Mouse (Mus musculus) urinary bladder, postnatal 4 days (tissue): ENCODE data around the gene Sec24c.
"Not testable (repeated sequence)": the region's sequence is repeated elsewhere in the genome, so short reads cannot be mapped to it uniquely, and the experiment has no call there.

Experiments used
- DNase-seq, 2 experiments: peaks; one replicate each; pipeline ENCODE4 v3.0.0; 2021 to 2022; ENCODE audit warnings: low spot score in 2 of 2

Gene Sec24c

DNA sequence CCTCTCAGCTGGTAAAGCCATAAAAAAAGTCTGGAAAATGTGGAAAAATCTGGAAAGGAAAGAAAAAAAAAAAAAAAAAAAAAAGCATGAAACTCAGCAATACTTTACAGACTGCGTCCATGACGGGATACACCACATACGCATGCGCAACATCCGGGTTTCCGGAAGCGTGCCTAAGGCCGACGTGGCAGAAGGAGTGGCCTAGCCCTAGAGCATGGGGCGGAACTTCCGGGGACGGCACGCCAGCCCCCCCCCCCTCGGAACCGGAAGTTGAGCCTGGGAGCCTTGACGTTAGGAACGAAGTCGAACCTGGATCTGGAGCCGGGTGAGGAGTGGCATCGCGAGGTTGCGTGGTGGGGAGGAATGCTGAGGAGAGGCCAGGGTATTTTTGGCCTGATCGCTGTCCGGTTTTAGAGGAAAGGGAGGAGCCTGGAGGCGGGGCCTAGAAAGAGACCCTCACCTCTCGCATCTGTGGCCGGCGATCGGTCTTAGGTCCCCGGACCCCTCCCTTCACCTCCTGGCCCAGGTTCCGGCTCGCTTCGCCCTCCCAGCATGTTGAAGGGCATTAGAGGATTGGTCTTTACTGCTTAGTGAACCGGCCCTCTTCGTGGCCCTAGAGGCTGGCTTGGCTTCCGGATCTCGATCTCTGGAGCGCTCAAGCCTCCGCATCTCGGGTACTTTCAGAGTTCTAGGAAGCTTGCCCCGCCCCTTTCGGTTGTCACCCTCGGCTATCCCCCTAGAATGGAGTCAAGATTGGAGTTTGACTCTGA, at the start of gene Sec24c:
Gene Sec24c (plus strand): TSS at position 245 of the 770 bp plus-strand sequence.
- peak; percentile 97 to 99 for DNase-seq

DNA sequence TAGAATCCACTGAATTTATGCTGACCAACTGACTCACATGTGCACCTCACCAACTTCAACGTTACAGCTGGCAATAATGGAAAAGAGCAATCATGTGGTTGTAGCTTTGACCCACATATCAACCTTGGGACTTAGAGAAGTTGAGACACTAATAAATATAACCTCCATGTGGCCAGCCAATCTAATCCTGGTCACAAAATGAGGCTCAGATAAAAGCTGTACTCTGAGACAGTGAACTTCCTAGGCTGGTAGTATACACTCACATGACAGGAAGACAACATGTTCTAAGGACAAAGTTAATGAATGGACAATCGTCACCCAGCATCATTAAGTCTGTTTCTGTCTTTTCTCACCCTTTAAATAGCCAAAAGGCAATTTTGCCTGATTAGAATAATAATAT, 47.7 kb upstream of the Sec24c start:
- no peak for DNase-seq

DNA sequence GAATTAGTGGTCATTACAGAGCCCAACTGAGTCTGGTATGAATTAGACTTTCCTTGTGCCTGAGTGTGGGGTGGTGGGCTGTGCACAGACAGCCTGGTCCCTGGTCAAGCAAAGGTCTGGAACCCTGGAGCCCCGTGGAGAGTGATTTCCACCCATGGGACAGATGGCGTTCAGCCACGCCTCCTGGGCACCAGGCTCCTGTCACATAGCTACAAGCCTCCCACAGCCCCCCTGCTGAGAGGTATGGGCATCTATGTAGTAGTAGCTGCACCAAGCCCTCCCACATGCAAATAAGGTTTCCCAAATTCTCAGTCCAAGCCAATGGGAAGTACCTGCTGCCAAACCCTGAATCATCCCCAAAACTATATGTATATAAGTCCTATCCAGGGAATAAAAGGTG, 47.1 kb upstream of the Sec24c start:
- no peak for DNase-seq

DNA sequence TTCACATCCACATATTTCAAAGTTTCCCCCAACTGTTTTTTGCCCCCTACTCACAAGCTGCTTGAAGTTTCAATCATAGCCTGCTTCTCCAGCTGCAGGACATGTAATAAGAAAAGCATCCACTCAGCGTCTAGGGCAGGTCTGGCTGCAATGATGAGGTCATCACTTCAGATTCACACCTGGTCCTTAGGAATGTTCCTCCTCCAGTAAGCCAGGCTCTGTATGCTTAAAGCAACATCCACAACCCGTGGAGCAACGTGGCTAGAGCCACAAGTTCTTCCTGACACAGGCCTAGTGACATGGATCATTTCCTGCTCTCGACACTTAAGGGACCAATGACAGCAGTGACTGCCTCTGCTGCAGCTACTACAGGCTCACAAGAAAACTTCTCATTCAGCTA, 42.9 kb upstream of the Sec24c start:
- DNase-seq = no peak

DNA sequence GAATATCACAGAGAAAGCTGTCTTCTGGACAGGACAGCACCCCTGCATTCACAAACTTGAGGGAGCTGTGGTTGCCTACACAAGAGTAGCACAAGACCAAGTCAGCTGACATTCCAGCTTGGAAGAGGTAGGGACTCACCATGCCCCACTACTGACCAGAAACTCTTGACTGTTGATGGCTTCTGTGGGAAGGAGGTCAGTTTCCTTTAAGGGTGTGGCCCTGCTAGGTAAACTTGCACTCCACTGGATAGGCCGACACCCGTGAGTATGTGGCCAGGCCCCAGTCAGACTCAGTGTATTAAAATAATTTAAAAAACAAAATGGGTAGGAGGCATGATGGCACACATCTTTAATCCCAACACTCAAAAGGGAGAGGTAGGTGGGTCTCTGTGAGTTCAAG, 38.6 kb upstream of the Sec24c start:
- no peak for DNase-seq

DNA sequence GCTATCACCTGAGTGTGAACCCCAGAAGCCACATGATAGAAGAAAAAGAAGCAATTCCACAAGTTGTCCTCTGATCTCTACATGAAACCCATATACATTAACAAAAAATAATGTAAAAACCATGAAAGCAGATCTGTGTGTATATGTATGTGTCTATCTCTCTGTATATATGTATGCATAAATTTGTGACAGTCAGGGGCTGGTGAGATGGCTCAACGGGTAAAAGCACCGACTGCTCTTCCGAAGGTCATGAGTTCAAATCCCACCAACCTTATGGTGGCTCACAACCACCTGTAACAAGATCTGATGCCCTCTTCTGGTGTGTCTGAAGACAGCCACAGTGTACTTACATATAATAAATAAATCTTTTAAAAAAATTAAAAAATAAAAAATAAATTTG, 37.1 kb upstream of the Sec24c start:
- DNase-seq = not testable (repeated sequence)

DNA sequence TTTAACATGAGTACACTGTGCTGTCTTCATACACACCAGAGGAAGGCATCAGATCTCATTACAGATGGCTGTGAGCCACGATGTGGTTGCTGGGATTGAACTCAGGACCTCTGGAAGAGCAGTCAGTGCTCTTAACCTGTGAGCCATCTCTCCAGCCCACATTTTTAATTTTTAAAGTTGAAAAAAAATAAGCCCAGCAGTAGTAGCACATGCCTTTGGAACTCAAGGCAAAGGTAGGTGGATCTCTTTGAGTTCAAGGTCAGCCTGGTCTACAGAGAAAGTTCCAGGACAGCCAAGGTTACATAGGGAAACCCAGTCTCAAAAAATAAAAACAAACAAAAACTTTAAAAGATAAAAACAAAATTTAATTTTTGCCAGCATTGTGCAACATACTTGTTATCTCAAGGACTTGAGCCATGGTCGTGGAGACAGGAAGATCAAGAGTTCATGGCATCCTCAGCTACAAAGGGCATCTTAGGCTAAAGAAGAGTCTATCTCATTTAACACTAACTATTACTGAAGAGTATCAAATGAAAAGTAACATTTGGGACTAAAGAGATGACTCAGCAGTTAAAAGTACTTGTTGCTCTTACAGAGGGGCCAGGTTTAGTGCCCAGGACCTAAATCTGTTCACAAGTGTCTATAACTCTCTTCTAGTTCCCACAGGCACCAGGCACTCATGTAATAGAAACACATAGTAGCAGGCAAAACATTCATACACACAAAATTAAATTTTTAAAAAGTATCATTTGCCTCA, 36.1 kb upstream of the Sec24c start:
- no peak for DNase-seq

DNA sequence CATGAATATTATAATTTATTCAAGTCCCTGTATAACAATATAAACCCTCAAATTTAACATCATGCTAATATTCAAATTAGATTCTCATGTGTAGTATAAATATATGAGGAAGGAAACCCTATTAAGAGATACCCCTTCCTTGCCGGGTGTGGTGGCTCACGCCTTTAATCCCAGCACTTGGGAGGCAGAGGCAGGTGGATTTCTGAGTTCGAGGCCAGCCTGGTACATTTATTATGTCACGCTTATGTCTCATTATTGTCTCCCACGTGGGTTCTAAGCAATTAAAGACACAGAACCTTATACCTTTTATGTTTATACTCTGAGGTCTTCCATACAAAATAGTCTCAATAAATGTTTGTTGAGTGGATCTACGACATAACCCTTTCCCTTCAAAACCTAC, 35.4 kb upstream of the Sec24c start:
- no peak for DNase-seq

DNA sequence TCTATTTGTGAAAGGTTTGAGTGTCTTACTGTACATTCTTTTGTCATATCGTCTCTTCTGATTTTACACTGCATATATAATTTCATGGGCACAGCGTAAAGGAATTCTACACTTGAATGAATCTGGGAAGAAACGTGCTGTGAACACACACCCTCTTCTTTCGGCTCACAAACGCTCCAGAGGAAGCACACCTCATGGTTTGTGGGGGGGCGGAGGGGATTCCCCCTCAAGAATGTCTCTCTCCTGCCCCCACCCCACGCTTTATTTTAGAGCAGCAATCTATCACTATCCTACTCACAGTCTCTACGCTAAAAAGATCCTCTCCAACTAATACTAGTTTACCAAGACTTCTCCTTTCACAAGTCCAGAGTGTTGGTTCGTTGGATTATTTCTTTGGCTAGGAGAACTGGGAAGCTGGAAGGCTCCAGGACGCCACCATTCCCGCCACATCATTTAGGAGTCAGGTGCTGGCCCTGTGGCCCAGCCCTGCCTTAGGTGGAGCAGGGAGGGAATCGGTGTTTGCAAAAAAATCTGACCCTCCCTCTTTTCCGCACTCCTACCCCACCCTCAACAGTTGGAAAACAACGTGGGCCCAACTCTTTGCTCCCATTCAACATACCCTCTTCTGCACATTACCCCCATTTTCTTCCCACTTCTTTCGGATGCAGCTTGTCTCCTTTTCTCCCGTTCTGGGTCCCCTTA, 34.0 kb upstream of the Sec24c start:
- no peak for DNase-seq

DNA sequence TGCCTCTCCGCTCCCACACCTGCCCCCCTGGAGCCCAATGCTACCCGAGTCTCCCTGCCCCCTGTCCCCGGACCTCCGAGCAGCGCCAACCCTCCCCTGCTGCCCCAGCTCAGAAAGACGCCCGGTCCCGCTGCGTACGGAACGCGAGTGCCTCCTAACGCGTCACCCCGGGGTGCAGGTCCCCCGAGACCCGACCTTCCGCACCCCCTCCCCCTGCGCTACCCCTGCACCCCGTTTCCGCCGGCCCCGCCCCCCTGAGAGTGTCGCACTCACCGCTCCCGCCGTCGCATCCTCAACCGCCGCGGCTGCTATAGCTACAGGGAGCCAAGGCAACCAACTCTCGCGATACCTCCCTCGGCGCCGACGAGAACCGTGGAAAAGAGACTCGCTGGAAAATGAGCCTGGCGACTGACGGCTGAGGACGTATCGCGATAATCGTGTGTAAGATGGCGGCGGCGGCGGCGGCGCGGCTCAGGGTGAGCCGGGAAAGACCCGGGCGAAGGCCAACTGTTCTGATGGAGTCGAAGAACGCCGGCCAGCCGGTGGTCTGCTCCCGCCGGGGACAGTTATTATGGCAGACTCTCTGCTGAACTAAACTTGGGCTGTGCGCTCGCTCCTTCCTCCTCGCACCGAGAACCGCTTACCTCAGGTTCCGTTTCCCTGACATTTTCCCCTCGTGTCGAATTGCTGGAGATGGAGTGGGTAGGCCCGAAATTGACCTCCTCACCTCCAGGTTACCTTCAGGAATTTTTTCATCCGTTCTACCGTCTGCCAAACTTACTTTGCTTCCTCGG, 33.3 kb upstream of the Sec24c start, which contains the start of gene Usp54:
Gene Usp54 (minus strand): TSS at position 420 of the 794 bp plus-strand sequence.
- DNase-seq = peak; percentile 94 to 98

DNA sequence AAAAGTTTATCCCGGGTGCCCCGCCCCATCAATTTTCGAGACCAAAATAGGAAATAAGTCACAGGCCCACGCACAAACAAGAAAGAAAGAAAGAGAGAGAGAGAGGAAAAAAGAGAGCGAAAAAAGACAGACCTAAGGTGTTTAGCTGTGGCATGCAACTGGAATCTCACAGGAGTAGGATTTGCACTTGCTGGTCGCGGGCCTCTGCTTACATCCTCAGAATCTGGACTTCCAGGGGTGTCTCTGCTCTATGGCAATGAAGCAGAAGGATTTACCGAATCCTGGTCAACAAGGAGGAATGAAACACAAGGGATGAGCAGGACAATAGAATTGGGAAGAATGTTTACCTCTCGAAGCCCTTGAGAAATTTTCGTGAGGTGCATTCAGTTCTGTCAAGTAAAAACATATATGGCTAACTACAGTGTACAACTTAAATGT, 32.7 kb upstream of the Sec24c start:
- no peak for DNase-seq

DNA sequence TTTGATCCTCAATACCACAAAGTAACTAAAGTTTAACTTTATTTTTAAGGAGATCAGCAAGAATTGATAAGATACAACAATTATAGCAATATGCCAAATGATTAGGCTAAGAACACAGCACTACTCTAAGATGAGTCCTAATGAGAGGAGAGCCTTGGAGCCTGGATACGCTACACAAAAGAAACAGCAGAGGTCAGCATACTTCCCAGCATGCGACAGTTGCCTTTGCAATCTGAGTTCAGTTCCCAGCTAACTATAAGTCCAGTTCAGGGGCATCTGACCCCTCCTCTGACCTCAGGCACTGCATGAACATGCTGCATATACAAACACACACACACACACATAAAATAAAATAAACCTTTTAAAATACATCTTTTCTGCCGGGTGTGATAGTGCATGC, 28.6 kb upstream of the Sec24c start:
- DNase-seq = no peak

DNA sequence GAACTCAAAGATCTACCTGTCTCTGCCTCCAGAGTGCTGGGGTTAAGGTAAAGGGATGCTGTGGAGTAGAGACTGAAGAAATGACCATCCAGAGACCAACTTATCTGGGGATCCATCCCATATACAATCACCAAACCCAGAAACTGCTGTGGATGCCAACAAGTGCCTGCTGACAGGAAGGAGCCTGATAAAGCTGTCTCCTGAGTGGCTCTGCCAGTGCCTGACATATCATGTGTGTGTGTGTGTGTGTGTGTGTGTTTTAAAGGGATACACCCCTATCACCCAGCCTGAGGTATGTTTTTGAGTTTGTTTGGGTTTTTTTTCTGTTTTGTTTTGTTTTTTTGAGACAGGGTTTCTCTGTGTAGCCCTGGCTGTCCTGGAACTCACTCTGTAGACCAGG, 27.7 kb upstream of the Sec24c start:
- DNase-seq = no peak

DNA sequence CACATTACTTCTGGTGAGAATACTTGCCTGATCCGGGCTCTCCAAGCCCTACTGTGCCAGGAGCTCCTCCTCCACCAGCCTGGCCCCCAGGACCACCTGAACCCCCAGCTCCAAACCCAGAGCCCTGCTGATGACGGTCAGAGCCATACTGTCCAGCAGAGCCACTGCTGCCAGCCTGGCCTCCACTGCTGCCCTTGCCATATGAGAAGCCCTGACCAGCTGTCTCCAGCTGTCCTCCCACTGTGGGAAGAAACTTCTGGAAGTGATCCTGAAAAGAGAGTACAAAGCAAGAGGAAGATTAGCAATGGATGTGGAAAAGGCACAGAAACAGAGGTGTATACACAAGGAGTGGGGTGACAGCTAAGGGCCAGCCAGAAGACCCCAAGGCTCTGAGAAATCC, 23.1 kb upstream of the Sec24c start:
- no peak for DNase-seq

DNA sequence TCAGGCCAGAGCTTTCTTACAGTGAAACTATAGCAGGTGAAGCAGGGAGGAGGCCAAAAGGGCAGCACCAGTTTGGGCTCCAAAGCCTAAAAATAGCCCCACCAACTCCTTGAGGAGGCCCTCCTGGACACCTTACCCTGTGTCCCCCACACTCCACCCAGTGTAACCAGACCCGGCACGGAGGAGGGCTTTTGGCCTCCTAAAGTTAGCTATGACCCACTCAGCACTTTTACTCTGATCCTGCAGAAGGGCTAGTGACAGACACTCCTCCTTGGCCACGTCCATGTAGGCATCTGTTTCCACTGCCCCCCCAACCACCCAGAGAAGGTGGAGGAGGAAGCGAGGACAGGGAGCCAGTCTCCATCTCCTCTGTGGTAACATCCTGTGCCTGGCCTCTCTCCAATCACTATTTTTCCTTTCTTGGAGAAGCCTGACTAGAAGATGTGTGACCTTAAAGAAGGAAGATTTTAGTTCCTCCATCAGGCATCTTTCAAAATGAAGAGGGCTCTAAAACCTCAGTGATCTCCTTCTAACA, 22.3 kb upstream of the Sec24c start:
- no peak for DNase-seq

DNA sequence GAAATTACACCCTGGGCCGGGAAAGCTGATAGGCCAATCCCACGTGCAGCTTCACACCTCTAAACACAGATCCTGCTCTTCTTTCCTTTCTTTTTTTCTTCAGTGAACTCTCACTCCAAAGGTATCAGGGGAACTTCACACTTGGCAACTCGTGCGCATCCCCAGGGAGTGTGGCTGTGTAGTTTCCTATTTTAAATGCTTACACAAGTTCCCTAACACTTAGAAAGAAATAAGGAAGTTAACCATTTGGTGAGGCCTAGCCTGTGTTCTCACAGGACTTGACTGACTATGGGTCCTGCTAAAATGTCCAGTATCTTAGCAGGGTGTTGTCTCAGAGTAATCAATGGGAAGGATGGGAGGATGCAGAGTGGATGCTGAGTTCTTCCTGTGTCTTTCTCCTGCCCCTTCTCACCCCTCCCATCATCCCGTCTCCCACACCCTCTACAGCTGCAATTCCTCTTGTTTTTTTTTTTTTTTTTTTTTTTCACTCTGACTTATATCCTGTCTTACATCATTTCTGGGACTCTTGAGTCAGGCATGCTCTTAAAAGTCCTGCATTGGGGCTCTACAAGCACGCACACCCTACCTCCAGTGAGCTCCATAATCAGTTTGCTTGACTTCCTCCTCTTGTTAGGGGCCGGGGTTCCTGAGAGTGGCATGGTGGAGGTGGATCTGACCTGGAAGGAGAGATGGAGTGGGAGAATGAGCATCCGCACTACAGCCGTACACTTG, 19.3 kb upstream of the Sec24c start:
- DNase-seq = no peak

DNA sequence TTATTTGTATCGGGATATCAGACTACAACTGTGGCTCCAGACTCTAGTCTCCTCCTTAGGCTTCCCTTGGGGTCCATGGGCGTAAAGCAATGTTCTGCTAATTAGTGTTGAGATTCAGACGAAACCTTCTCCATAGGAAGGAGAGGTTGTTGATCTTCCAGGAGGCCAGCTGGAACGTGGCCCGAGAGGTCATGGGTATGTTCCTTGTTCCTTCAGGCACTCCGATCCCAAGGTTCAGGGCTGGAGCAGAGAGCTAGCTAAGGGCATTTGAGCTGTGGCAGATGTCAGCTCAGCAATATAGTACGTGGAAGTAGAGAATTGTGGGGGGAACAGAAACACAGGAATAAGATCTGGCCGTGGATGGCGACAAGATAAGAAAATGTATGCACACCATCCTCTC, 18.4 kb upstream of the Sec24c start:
- DNase-seq = peak in 1 of 2 experiments; percentile 54

DNA sequence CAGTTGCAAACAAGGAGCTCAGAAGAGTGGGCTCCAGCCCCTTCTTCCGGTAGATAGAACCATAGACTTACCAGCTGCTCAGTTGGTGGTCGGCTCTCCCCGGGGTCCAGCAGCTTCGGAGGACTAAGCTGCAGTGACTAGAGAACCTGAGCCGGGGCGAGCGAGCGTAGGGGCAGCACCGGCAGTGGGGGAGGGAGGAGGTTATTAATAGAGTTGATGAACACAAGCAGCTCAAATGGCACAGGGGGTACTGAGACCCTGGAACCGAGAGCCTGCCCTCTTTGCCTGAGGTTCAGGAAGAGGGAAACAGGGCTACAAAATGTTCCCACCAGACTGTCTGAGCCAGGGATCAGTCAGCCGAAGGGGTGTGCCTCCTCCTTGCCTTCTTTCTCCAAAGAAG, 17.7 kb upstream of the Sec24c start, which contains the start of gene Myoz1:
Gene Myoz1 (minus strand): TSS at position 180 of the 400 bp plus-strand sequence.
- DNase-seq = no peak

DNA sequence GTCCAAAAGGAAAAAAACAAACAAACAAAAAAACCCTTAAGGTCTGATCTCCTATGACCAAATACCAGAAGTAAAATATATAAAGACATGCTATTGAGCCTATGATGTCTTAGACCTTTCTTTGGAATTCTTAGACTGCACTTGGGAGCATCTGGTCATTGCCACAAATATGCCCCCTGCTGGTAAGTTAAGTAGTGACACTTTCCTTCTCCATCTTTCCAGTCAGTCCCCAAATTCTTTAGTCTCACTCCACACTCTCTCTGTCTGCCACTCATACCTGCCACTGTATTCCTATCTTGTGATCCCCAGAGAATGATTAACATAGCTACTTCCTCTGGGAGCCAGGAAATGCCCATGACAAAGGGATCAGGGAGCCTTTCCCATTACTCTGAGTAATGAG, 15.8 kb upstream of the Sec24c start:
- no peak for DNase-seq

DNA sequence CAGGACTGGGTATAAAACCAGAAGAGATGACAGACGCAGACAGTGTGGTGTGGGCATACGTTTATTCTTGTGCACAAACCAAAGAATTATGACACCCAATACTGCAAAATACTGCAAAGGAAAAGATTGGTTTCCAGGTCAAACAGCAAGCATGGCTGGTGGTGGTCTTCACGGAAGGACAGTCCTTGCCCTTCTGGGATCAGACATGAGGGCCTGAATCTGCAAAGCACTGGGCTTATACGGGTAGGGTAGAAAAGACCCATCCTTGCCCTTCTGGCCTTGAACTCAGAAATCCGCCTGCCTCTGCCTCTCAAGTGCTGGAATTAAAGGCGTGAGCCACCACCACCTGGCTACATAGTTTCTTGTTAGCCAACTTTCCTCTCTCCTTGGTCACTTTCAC, 15.2 kb upstream of the Sec24c start:
- no peak for DNase-seq

DNA sequence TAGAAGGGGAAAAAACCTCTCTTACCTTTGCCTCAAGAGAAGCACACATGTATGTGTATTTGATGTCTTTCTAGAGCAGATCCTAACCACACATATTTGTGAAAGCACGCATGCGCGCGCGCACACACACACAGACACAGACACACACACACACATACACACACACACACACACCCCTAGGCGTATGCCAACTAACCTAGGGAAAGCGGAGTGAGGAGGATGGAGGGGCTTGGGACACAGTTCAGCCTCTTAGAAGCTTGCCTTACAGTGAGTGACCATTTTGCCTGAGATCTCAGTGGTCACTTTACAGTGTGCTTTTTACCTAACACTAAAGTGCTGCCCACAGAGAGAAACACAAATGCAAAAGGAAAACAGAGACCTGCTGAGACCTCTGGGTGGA, 14.4 kb upstream of the Sec24c start:
- no peak for DNase-seq
